Mouse (Mus musculus): ENCODE measurements around the gene Osbpl5.
A peak's percentile ranks its signal among the peaks of the same experiment; 100 is the strongest.
"Not testable (repeated sequence)": the region's sequence is repeated elsewhere in the genome, so short reads cannot be mapped to it uniquely, and the experiment has no call there.

Gene Osbpl5

GRCm38 (mm10) chr7:143649034-143649768 lies 107.6 kb downstream of the Osbpl5 start, which contains the start of gene Tnfrsf22:
Gene Tnfrsf22 (minus strand): TSS chr7:143649661.
- DNase-seq (ENCODE audit: low spot score) = peak; percentile 80

GRCm38 (mm10) chr7:143643949-143644348 lies 112.8 kb downstream of the Osbpl5 start:
- DNase-seq (ENCODE audit: low spot score) = not testable (repeated sequence)
